Mouse (Mus musculus) heart, postnatal 0 days (tissue): Measurements from ENCODE around the gene Arid1b. TPM values are rescaled to one million over a fixed set of nuclear protein-coding genes. Genes with fewer than 3 reads are reported as not detected.

ENCODE experiments used
- ATAC-seq: fragments of 200-750 bp; cut with Nextera tagmentation; 2 replicates; pipeline ENCODE4 v1.8.0; 2017; ENCODE audit warnings: low read depth, moderate number of reproducible peaks, moderate library complexity; ENCODE audit not compliant: insufficient read depth
- DNase-seq: peaks from one replicate; pipeline ENCODE4 v3.0.0-alpha.2; 2016; ENCODE audit warnings: low spot score
- H3K27ac ChIP-seq: fragments of 300-500 bp; sonication (generic); 2 replicates; pipeline ENCODE4 v1.5.1; 2014; ENCODE audit warnings: low read depth, mild to moderate bottlenecking
- H3K27me3 ChIP-seq: fragments of 300-500 bp; sonication (generic); 2 replicates; pipeline ENCODE4 v1.6.1; 2014; ENCODE audit warnings: low read length, mixed read lengths; ENCODE audit not compliant: control insufficient read depth, insufficient read depth
- H3K36me3 ChIP-seq: fragments of 300-500 bp; sonication (generic); replicated peaks from 2 replicates; pipeline ENCODE4 v1.6.1; 2014; ENCODE audit warnings: low read length, mixed read lengths; ENCODE audit not compliant: control insufficient read depth, insufficient read depth
- H3K4me1 ChIP-seq: fragments of 300-500 bp; sonication (generic); 2 replicates; pipeline ENCODE4 v1.6.1; 2014; ENCODE audit warnings: antibody characterized with exemption; ENCODE audit not compliant: control insufficient read depth, insufficient read depth
- H3K4me2 ChIP-seq: fragments of 300-500 bp; sonication (generic); 2 replicates; pipeline ENCODE4 v1.6.1; 2014; ENCODE audit warnings: low read depth, mild to moderate bottlenecking, low read length, moderate library complexity
- H3K4me3 ChIP-seq: fragments of 300-500 bp; sonication (generic); 2 replicates; pipeline ENCODE4 v1.5.1; 2014; ENCODE audit warnings: low read depth, low read length
- H3K9ac ChIP-seq: fragments of 300-500 bp; sonication (generic); replicated peaks from 2 replicates; pipeline ENCODE4 v1.6.1; 2014; ENCODE audit warnings: low read depth, low read length, mixed read lengths
- H3K9me3 ChIP-seq: fragments of 300-500 bp; sonication (generic); replicated peaks from 2 replicates; pipeline ENCODE4 v1.6.1; 2016; ENCODE audit warnings: low read length; ENCODE audit not compliant: control insufficient read depth
- CTCF ChIP-seq: IDR thresholded peaks from 2 replicates; pipeline ENCODE4 v1.5.1; 2016; ENCODE audit warnings: antibody characterized with exemption, control low read depth, low read depth
- EP300 ChIP-seq: IDR thresholded peaks from 2 replicates; pipeline ENCODE4 v1.6.1; 2016; ENCODE audit warnings: antibody characterized with exemption, low read depth
- WGBS: fragments of 180-500 bp; shearing (Covaris S2); extraction: QIAGEN DNeasy Blood & Tissue Kit; methylation state at CpG from one replicate; pipeline ENCODE4 v1.1.7; 2014; 5-methylcytosine and 5-hydroxymethylcytosine counted together
- polyA plus RNA-seq: library from polyadenylated mRNA; unstranded; fragments of >200 nt; fragmentation: Nextera tagmentation; extraction: Ambion mirVana; gene quantifications from 2 replicates; pipeline ENCODE4 v1.2.1, GENCODE M21; 2015
- total RNA-seq: library from RNA; depleted of rRNA; stranded (reverse); fragments of >200 nt; gene quantifications from 2 replicates; pipeline ENCODE4 v1.2.3, GENCODE M21; 2014; ENCODE audit warnings: low replicate concordance

The Arid1b gene
- total and polyA plus RNA-seq, 2 experiments from 2014 or later = 4.4 to 27.3 TPM

GRCm38 (mm10) chr17:5052091-5052799, 58.1 kb downstream of the Arid1b start:
- no peak for DNase-seq
- Histone ChIP-seq H3K4me3 (no peak overlapping the region), H3K4me2 (no peak overlapping the region), H3K9ac (no peak overlapping the region), H3K9me3 (no peaks in the 10 kb centered on the region), H3K27ac (no peak overlapping the region), H3K36me3 (no peaks in the 10 kb centered on the region), H3K4me1 (peaks cover 34% of the 10 kb centered on the region), H3K27me3 (no peaks in the 10 kb centered on the region)
- TF ChIP-seq EP300 = no peak
- no peak for TF ChIP-seq CTCF
- no peak for ATAC-seq
- WGBS = 76% methylated on average over 10 of the region's 10 CpGs

GRCm38 (mm10) chr17:5052800-5053179, 58.7 kb downstream of the Arid1b start:
- no peak for ATAC-seq
- H3K27me3 ChIP-seq = no peaks in the 10 kb centered on the region

GRCm38 (mm10) chr17:5053201-5053600, 59.1 kb downstream of the Arid1b start:
- no peak overlapping the region for H3K9ac ChIP-seq
- WGBS = 88% methylated on average over 16 of the region's 16 CpGs
- H3K4me2 ChIP-seq = no peak overlapping the region
- no peaks in the 10 kb centered on the region for H3K9me3 ChIP-seq
- ATAC-seq (no peak), DNase-seq (no peak)
- H3K27ac ChIP-seq = no peak overlapping the region
- H3K4me3 ChIP-seq = no peak overlapping the region
- peaks cover 41% of the 10 kb centered on the region for H3K4me1 ChIP-seq
- no peaks in the 10 kb centered on the region for H3K36me3 ChIP-seq
- H3K27me3 ChIP-seq = no peaks in the 10 kb centered on the region
- TF ChIP-seq CTCF (no peak), EP300 (no peak)

More at GRCm38 (mm10) chr17:5052800-5053179, 58.7 kb downstream of the Arid1b start:
- no peak for DNase-seq
- Histone ChIP-seq H3K4me3 (no peak overlapping the region), H3K4me1 (peaks cover 38% of the 10 kb centered on the region), H3K9ac (no peak overlapping the region), H3K9me3 (no peaks in the 10 kb centered on the region), H3K27ac (no peak overlapping the region), H3K4me2 (no peak overlapping the region), H3K36me3 (no peaks in the 10 kb centered on the region)
- WGBS = 88% methylated on average over 4 of the region's 4 CpGs
- TF ChIP-seq CTCF (no peak), EP300 (no peak)

- no peaks in the 10 kb centered on the region for H3K27me3 ChIP-seq
- H3K4me3 ChIP-seq = no peak overlapping the region
- no peak overlapping the region for H3K27ac ChIP-seq
- H3K4me1 ChIP-seq = peaks cover 63% of the 10 kb centered on the region
- H3K36me3 ChIP-seq = no peaks in the 10 kb centered on the region
- no peak overlapping the region for H3K9ac ChIP-seq
- ATAC-seq = no peak
- H3K4me2 ChIP-seq = no peak overlapping the region
- no peak for DNase-seq
- no peaks in the 10 kb centered on the region for H3K9me3 ChIP-seq
- 55% methylated on average over 6 of the region's 6 CpGs for WGBS
- TF ChIP-seq EP300 = no peak
- no peak for TF ChIP-seq CTCF
Observed at GRCm38 (mm10) chr17:5055412-5055811, 61.3 kb downstream of the Arid1b start.

- DNase-seq (no peak), ATAC-seq (no peak)
- peaks cover 66% of the 10 kb centered on the region for H3K4me1 ChIP-seq
- no peak overlapping the region for H3K4me2 ChIP-seq
- H3K9ac ChIP-seq = no peak overlapping the region
- H3K27ac ChIP-seq = no peak overlapping the region
- no peaks in the 10 kb centered on the region for H3K27me3 ChIP-seq
- TF ChIP-seq CTCF (peak; percentile 21; the same call in 1 of the 2 replicates), EP300 (no peak)
- H3K36me3 ChIP-seq = no peaks in the 10 kb centered on the region
- H3K4me3 ChIP-seq = no peak overlapping the region
- WGBS = 77% methylated on average over 4 of the region's 4 CpGs
- no peaks in the 10 kb centered on the region for H3K9me3 ChIP-seq
Observed at GRCm38 (mm10) chr17:5056654-5057053, 62.5 kb downstream of the Arid1b start.

- DNase-seq = no peak
- ATAC-seq = no peak
- WGBS = 15% methylated on average over 4 of the region's 4 CpGs
- no peak for TF ChIP-seq CTCF
- TF ChIP-seq EP300 = no peak
- Histone ChIP-seq H3K36me3 (no peaks in the 10 kb centered on the region), H3K4me3 (no peak overlapping the region), H3K9ac (no peak overlapping the region), H3K4me2 (peak overlapping the region; percentile 55; the same call in 1 of the 2 replicates), H3K4me1 (peaks cover 66% of the 10 kb centered on the region), H3K9me3 (no peaks in the 10 kb centered on the region), H3K27me3 (no peaks in the 10 kb centered on the region), H3K27ac (peak overlapping the region; percentile 5; the same call in 1 of the 2 replicates)
Observed at GRCm38 (mm10) chr17:5057286-5057685, 63.2 kb downstream of the Arid1b start.
